Mouse (Mus musculus) limb, embryonic 14.5 days (tissue): ENCODE results near the gene Yjefn3. TPM values are rescaled to one million over a fixed set of nuclear protein-coding genes. Genes with fewer than 3 reads are reported as not detected.

Experiments used
- ATAC-seq: fragments of 200-750 bp; cut with Nextera tagmentation; 2 replicates; pipeline ENCODE4 v1.8.0; 2017; ENCODE audit warnings: low read depth, moderate number of reproducible peaks, moderate TSS enrichment; ENCODE audit not compliant: low FRiP score
- DNase-seq: peaks from one replicate; pipeline ENCODE4 v3.0.0-alpha.2; 2015; ENCODE audit warnings: low spot score
- H3K27ac ChIP-seq: fragments of 300-500 bp; sonication (generic); replicated peaks from 2 replicates; pipeline ENCODE4 v1.5.1; 2014; ENCODE audit warnings: low read depth, mild to moderate bottlenecking, low read length, moderate library complexity, mixed read lengths
- H3K27me3 ChIP-seq: fragments of 300-500 bp; sonication (generic); 2 replicates; pipeline ENCODE4 v1.6.1; 2014; ENCODE audit warnings: low read length, mixed read lengths; ENCODE audit not compliant: control insufficient read depth, insufficient read depth
- H3K36me3 ChIP-seq: fragments of 300-500 bp; sonication (generic); 2 replicates; pipeline ENCODE4 v1.6.1; 2014; ENCODE audit warnings: mild to moderate bottlenecking, low read length, moderate library complexity, mixed read lengths; ENCODE audit not compliant: control insufficient read depth, insufficient read depth
- H3K4me1 ChIP-seq: fragments of 300-500 bp; sonication (generic); 2 replicates; pipeline ENCODE4 v1.6.1; 2014; ENCODE audit warnings: antibody characterized with exemption, low read length, mixed read lengths; ENCODE audit not compliant: control insufficient read depth, insufficient read depth
- H3K4me2 ChIP-seq: fragments of 300-500 bp; sonication (generic); replicated peaks from 2 replicates; pipeline ENCODE4 v1.6.1; 2014; ENCODE audit warnings: low read depth, mild to moderate bottlenecking, low read length, moderate library complexity; ENCODE audit not compliant: severe bottlenecking
- H3K4me3 ChIP-seq: fragments of 300-500 bp; sonication (generic); replicated peaks from 2 replicates; pipeline ENCODE4 v1.5.1; 2014; ENCODE audit warnings: low read length
- H3K9ac ChIP-seq: fragments of 300-500 bp; sonication (generic); 2 replicates; pipeline ENCODE4 v1.6.1; 2014; ENCODE audit warnings: mild to moderate bottlenecking, low read depth, low read length, moderate library complexity; ENCODE audit not compliant: severe bottlenecking
- H3K9me3 ChIP-seq: fragments of 300-500 bp; sonication (generic); 2 replicates; pipeline ENCODE4 v1.6.1; 2016; ENCODE audit warnings: low read length; ENCODE audit not compliant: control insufficient read depth
- POLR2A ChIP-seq: fragments of 200-500 bp; IDR thresholded peaks from 2 replicates; pipeline ENCODE4 v1.8.0; 2012; ENCODE audit warnings: inconsistent platforms, mild to moderate bottlenecking, moderate library complexity, borderline replicate concordance; ENCODE audit not compliant: insufficient read depth, insufficient read length; ENCODE audit errors: extremely low read depth
- WGBS: fragments of 180-500 bp; shearing (Covaris S2); extraction: QIAGEN DNeasy Blood & Tissue Kit; methylation state at CpG from one replicate; pipeline ENCODE4 v1.1.7; 2014; 5-methylcytosine and 5-hydroxymethylcytosine counted together
- polyA plus RNA-seq, 2 experiments: library from polyadenylated mRNA; depleted of rRNA in 1 of 2; stranded (reverse) in 1 of 2; unstranded in 1 of 2; fragments of >200 nt; fragmentation: Nextera tagmentation in 1 of 2; extraction: Ambion mirVana in 1 of 2; gene quantifications; 2 replicates each; pipeline versions ENCODE4 v1.2.1 to v1.2.3; 2012 to 2014

The Yjefn3 gene
- polyA plus RNA-seq, 2 experiments: 5.4 to 5.5 TPM

DNA sequence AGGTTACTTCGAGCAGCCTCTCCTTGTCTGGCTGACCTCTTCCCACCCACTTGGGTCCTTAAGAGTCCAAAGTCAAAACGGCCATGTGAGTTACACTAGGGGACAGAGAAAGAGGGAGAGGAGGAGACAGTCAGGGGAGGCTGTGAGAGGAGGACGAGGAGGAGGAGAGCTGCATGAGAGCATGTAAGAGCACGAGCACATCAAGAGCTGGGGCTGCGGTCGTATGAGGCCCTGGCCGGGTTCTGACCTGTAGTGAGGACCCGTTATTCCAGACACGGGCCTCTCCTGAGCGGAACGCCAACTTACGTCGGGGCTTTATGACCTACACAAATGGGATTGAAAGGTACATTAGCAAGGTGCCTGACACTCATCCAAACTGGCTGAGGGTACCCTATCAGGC, 9.4 kb upstream of the Yjefn3 start:
- Histone ChIP-seq H3K9me3 (no peaks in the 10 kb centered on the region), H3K4me2 (no peak overlapping the region), H3K9ac (no peak overlapping the region), H3K27me3 (no peaks in the 10 kb centered on the region), H3K36me3 (peaks cover 99% of the 10 kb centered on the region), H3K4me1 (no peaks in the 10 kb centered on the region), H3K27ac (no peak overlapping the region), H3K4me3 (no peak overlapping the region)
- TF ChIP-seq POLR2A: no peak
- WGBS: 91% methylated on average over 13 of the region's 13 CpGs
- ATAC-seq: no peak
- DNase-seq: no peak

DNA sequence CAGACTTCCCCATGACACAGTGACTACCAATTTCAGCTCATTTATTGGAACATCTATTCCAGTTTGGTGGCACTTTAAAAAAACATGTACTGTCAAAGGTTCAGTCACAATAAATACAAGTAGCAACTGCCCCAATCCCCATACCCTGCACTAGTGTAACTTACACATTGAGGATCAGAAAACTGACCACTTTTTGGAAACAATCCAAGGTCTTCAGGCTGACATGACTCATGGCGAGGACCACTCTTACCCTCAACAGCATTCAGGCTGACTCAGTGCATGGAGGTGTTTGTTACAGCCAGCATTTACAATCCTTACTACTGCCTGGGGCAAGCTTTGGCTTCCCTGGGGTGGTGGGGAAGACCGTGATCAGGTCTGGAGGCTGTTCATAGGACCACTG, 4.6 kb upstream of the Yjefn3 start:
- no peak for ATAC-seq
- no peaks in the 10 kb centered on the region for H3K27me3 ChIP-seq
- H3K9ac ChIP-seq: no peak overlapping the region
- H3K4me1 ChIP-seq: 0 out of 2 replicates have a peak, but pooled peaks cover 5% of the 10 kb centered on the region
- no peak overlapping the region for H3K4me3 ChIP-seq
- peaks cover 52% of the 10 kb centered on the region for H3K36me3 ChIP-seq
- WGBS: 87% methylated on average over 2 of the region's 2 CpGs
- DNase-seq: no peak
- H3K27ac ChIP-seq: no peak overlapping the region
- H3K4me2 ChIP-seq: no peak overlapping the region
- no peak for TF ChIP-seq POLR2A
- H3K9me3 ChIP-seq: no peaks in the 10 kb centered on the region

DNA sequence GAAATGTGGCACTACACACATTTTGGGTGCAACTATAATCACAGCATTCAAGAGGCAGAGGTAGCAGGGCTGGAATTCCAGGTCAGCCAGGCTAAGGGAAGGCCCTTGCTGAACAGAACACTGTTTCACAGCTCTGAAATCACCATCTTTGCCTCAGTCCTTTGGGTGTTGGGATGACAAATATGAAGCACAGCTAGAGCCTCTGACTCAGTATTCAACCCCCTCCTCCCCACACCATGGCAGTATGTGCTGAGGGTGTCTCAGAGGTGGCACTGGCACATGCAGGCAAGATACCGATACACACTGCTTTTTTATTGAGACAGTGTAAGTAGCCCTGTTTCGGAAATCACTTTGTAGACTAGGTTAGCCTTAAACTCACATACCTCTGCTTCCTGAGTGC, 3.7 kb upstream of the Yjefn3 start:
- Histone ChIP-seq H3K9me3 (no peaks in the 10 kb centered on the region), H3K9ac (no peak overlapping the region), H3K4me2 (no peak overlapping the region), H3K27me3 (no peaks in the 10 kb centered on the region), H3K36me3 (peaks cover 44% of the 10 kb centered on the region), H3K4me1 (0 out of 2 replicates have a peak, but pooled peaks cover 5% of the 10 kb centered on the region), H3K4me3 (no peak overlapping the region), H3K27ac (no peak overlapping the region)
- TF ChIP-seq POLR2A: no peak
- no peak for DNase-seq
- 79% methylated on average over 2 of the region's 2 CpGs for WGBS
- ATAC-seq: no peak

DNA sequence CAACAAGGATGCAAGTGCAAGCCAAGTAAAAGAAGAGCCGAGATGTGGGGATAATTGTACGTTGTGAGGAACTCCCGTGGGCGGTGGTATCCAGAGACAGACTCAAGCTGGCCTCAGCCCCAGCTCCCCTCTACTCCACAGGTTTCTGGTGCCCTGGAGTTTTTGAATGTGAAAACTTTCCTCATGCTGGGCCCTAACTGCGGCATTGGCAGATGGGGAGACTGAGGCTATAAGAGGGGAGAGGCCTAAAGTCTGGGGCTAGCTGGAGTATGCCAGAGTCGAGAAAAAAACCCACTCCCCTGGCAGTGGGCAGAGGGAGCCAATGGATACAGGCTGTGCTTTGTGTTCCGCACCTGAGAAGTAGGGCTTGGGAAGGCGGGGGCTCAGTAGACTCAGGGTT, 1.6 kb upstream of the Yjefn3 start:
- H3K9ac ChIP-seq: no peak overlapping the region
- H3K4me1 ChIP-seq: peaks cover 14% of the 10 kb centered on the region
- H3K36me3 ChIP-seq: peaks cover 22% of the 10 kb centered on the region
- no peak overlapping the region for H3K27ac ChIP-seq
- DNase-seq (no peak), ATAC-seq (no peak)
- no peaks in the 10 kb centered on the region for H3K9me3 ChIP-seq
- WGBS: 73% methylated on average over 8 of the region's 8 CpGs
- no peak for TF ChIP-seq POLR2A
- no peak overlapping the region; the same call in 1 of the 2 replicates for H3K4me3 ChIP-seq
- peak overlapping the region; percentile 93 for H3K4me2 ChIP-seq
- no peaks in the 10 kb centered on the region for H3K27me3 ChIP-seq

DNA sequence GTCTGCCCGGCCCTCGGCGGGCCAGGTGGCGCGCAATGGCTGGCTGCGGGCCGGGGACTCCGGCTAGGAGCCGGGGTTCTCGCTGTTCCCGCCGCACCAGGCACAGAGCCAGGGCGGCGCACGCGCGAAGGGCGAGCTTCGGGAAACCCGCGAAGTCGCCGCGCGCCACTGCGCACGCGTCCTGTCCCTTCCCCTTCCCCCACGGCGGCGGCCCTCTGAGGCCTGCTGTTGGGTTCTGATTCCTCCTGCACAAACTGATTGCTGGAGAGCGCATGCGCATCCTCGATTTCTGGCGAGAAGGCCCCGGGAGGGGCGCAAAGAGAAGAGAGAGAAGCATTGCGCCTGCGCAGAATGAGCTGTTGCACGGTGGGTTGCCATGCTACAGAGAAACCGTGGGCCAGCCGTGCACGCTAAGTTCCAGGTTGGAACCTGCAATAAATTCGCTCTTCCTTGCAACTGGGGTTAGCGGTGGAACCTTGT, 591 bp upstream of the Yjefn3 start:
- DNase-seq (peak; percentile 100), ATAC-seq (peak; percentile 87)
- Histone ChIP-seq H3K4me1 (peaks cover 14% of the 10 kb centered on the region), H3K4me2 (peak overlapping the region; percentile 93), H3K27ac (peak overlapping the region; percentile 89), H3K36me3 (peaks cover 12% of the 10 kb centered on the region), H3K27me3 (no peaks in the 10 kb centered on the region), H3K9me3 (no peaks in the 10 kb centered on the region), H3K9ac (peak overlapping the region; percentile 74), H3K4me3 (peak overlapping the region; percentile 73)
- peak; percentile 83; the same call in 1 of the 2 replicates for TF ChIP-seq POLR2A
- WGBS: under 1% methylated on average over 36 of the region's 45 CpGs
